Mouse (Mus musculus) spleen, adult 2 months (tissue): ENCODE measurements at regions not wholly inside any gene's neighbourhood (a gene's known extent, or its start where the extent isn't known, plus 50 kb on each side); places are given as distances from the start of the nearest gene placed in this dataset.

ENCODE experiments used
- DNase-seq, 2 experiments: peaks; one replicate each; pipeline versions ENCODE4 v3.0.0 to v3.0.0-alpha.2; 2012 to 2021; ENCODE audit warnings: low spot score in 2 of 2, low read depth in 1 of 2
- H3K27ac ChIP-seq: fragments of 200-500 bp; 2 replicates; pipeline ENCODE4 v1.5.1; 2012; ENCODE audit warnings: low read length, inconsistent platforms; ENCODE audit not compliant: insufficient read depth
- H3K27me3 ChIP-seq: fragments of 200-500 bp; 2 replicates; pipeline ENCODE4 v1.6.1; 2012; ENCODE audit warnings: mild to moderate bottlenecking, moderate library complexity, low read length, inconsistent platforms; ENCODE audit not compliant: control insufficient read depth, insufficient read depth
- H3K36me3 ChIP-seq: fragments of 200-500 bp; 2 replicates; pipeline ENCODE4 v1.6.1; 2012; ENCODE audit warnings: mild to moderate bottlenecking, low read length, inconsistent platforms; ENCODE audit not compliant: control insufficient read depth, insufficient read depth
- H3K4me1 ChIP-seq: fragments of 200-500 bp; 2 replicates; pipeline ENCODE4 v1.6.1; 2011; ENCODE audit warnings: inconsistent platforms; ENCODE audit not compliant: control insufficient read depth, insufficient read depth, insufficient read length
- H3K4me3 ChIP-seq: fragments of 200-500 bp; 2 replicates; pipeline ENCODE4 v1.5.1; 2011; ENCODE audit warnings: mild to moderate bottlenecking, inconsistent platforms; ENCODE audit not compliant: insufficient read depth, insufficient read length; ENCODE audit errors: extremely low read depth
- CTCF ChIP-seq: fragments of 200-500 bp; IDR thresholded peaks from 2 replicates; pipeline ENCODE4 v1.5.1; 2011; ENCODE audit warnings: mild to moderate bottlenecking, inconsistent platforms; ENCODE audit not compliant: insufficient read depth, insufficient read length, insufficient replicate concordance; ENCODE audit errors: extremely low read depth
- POLR2A ChIP-seq: fragments of 200-500 bp; IDR thresholded peaks from 2 replicates; pipeline ENCODE4 v1.6.1; 2011; ENCODE audit warnings: low read depth, low read length, inconsistent platforms
- WGBS: fragments of 180-500 bp; shearing (Covaris S2); methylation state at CpG from one replicate; pipeline ENCODE4 v1.1.7; 2018; 5-methylcytosine and 5-hydroxymethylcytosine counted together

GRCm38 (mm10) chr12:112418636-112419035 is 70.6 kb upstream of the A530016L24Rik start:
- no peak overlapping the region for H3K4me3 ChIP-seq
- H3K27ac ChIP-seq: no peak overlapping the region
- H3K4me1 ChIP-seq: no peaks in the 10 kb centered on the region
- TF ChIP-seq POLR2A (no peak), CTCF (no peak)
- H3K27me3 ChIP-seq: no peaks in the 10 kb centered on the region
- WGBS: 70% methylated on average over 12 of the region's 12 CpGs
- no peaks in the 10 kb centered on the region for H3K36me3 ChIP-seq
- DNase-seq: no peak

- 92% methylated on average over 9 of the region's 9 CpGs for WGBS
- no peaks in the 10 kb centered on the region for H3K27me3 ChIP-seq
- no peaks in the 10 kb centered on the region for H3K36me3 ChIP-seq
- no peak overlapping the region for H3K4me3 ChIP-seq
- no peak for TF ChIP-seq POLR2A
- no peak for TF ChIP-seq CTCF
- H3K27ac ChIP-seq: no peak overlapping the region
- no peaks in the 10 kb centered on the region for H3K4me1 ChIP-seq
- DNase-seq: no peak
Measured at GRCm38 (mm10) chr12:112422177-112422576, 67.1 kb upstream of the A530016L24Rik start.

- no peak for DNase-seq
- Histone ChIP-seq H3K27ac (no peak overlapping the region), H3K27me3 (no peaks in the 10 kb centered on the region), H3K4me1 (no peaks in the 10 kb centered on the region), H3K4me3 (no peak overlapping the region), H3K36me3 (no peaks in the 10 kb centered on the region)
- TF ChIP-seq POLR2A (no peak), CTCF (no peak)
- 93% methylated on average over 6 of the region's 6 CpGs for WGBS
Measured at GRCm38 (mm10) chr12:112424150-112424549, 65.1 kb upstream of the A530016L24Rik start.

- 85% methylated on average over 9 of the region's 9 CpGs for WGBS
- Histone ChIP-seq H3K4me1 (no peaks in the 10 kb centered on the region), H3K36me3 (no peaks in the 10 kb centered on the region), H3K27me3 (no peaks in the 10 kb centered on the region), H3K27ac (no peak overlapping the region), H3K4me3 (no peak overlapping the region)
- TF ChIP-seq CTCF (no peak), POLR2A (no peak)
- no peak for DNase-seq
Measured at GRCm38 (mm10) chr12:112426681-112427080, 62.6 kb upstream of the A530016L24Rik start.

GRCm38 (mm10) chr12:112430104-112430846 is 59.0 kb upstream of the A530016L24Rik start:
- H3K36me3 ChIP-seq: no peaks in the 10 kb centered on the region
- TF ChIP-seq CTCF (no peak), POLR2A (no peak)
- no peak overlapping the region for H3K27ac ChIP-seq
- 80% methylated on average over 22 of the region's 22 CpGs for WGBS
- no peak overlapping the region for H3K4me3 ChIP-seq
- no peaks in the 10 kb centered on the region for H3K27me3 ChIP-seq
- DNase-seq: no peak
- no peaks in the 10 kb centered on the region for H3K4me1 ChIP-seq

DNA sequence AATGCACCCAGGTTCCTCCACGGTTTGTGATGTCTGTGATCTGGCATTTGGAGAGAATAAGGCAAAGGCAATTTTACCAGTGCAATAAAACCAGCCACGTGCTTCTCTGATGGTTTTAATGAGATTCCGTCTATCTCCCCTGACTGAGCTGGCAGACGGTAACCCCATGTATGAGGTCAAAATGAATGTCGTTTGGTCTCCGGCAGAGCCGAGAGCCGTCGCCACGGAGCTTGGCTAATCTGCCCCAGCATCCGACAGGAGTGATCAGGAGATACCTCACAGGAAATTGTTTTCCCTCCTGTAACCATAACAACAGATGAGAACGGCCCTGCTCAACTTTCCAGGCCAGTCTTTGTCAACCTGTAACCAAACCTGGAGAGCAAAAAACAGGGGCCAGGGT is 55.9 kb upstream of the A530016L24Rik start:
- WGBS: 64% methylated on average over 12 of the region's 12 CpGs
- DNase-seq: no peak
- Histone ChIP-seq H3K27ac (no peak overlapping the region), H3K4me1 (no peaks in the 10 kb centered on the region), H3K27me3 (no peaks in the 10 kb centered on the region), H3K4me3 (no peak overlapping the region), H3K36me3 (no peaks in the 10 kb centered on the region)
- no peak for TF ChIP-seq CTCF
- no peak for TF ChIP-seq POLR2A

DNA sequence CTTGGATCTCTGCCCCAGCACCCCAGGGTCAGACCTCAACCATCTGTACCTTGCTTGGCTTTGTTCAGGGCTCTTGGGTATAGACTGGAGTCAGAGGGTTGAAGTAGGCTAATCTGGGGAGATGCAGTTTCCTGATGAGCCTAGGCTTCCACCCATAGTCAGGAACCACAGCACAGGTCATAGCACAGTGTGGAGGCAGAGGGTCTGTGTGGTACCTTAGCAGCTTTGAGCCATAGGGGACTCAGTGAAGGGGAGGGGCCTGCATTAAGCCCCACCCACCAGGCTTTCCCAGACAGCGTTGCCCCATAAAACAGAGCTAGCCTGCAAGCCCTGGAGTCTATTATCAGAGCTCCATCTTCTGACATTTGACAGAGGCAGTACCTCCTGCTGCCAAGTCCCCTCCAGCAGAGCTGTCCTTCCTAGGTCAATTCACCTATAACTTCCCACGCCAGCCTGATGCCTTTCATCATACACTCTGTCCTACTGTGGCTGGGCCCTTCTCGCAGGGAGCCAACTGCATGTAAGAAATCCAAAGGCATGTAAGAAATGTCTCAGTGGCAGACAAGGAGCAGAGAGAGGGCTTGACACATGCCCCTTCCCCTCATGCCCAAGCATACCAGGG is 54.5 kb upstream of the A530016L24Rik start:
- Histone ChIP-seq H3K4me3 (no peak overlapping the region), H3K4me1 (no peaks in the 10 kb centered on the region), H3K27ac (no peak overlapping the region), H3K36me3 (no peaks in the 10 kb centered on the region), H3K27me3 (no peaks in the 10 kb centered on the region)
- no peak for DNase-seq
- TF ChIP-seq POLR2A (no peak), CTCF (no peak)
- 81% methylated on average over 3 of the region's 3 CpGs for WGBS
